Mouse (Mus musculus) B cell, adult 2 months (primary cell): ENCODE results near the gene Xaf1.

Experiments
- DNase-seq, 2 experiments: peaks; one replicate each; pipeline ENCODE4 v3.0.0; 2022

Xaf1 gene

DNA sequence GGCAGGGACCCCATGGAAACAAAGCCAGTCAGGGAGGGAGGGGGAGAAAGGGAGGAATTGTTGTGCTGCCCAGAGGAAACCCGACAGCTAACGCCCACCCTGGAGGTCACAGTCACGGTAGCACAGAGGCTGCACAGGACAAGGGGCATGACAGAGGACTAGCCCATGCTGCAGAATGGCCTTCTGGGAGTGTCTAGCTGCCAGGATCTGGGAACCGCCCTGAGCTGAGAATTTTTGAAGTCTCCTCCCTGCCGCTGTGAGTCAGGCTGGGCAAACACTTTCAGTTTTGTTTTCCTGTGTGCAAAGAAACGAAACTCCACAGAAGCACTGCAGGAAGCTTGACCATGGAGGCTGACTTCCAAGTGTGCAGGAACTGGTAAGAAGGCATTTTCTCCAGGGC, at the start of gene Xaf1:
Gene Xaf1, plus strand, starts transcription at position 296 of the 400 bp plus-strand sequence.
- DNase-seq, result peak; percentile 56 to 60

DNA sequence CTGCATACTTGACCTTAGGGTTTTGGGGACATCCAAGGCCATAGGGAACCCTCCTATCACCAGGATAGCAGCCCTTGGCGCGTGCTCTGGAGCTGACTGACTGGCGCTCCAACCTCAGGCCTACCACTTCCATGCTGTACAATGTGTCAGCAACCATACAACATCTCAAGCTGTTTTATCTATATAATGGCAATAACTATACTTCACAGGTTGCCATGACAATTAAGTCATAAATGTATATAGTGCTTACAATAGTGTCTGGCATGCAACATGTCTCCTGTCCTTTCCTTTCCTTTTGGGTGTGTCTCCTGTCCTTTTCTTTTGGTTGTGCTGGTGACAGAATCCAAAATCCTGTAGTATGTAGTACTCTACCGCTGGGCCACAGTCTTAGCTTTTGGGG, 45.8 kb upstream of the Xaf1 start:
- no peak for DNase-seq

DNA sequence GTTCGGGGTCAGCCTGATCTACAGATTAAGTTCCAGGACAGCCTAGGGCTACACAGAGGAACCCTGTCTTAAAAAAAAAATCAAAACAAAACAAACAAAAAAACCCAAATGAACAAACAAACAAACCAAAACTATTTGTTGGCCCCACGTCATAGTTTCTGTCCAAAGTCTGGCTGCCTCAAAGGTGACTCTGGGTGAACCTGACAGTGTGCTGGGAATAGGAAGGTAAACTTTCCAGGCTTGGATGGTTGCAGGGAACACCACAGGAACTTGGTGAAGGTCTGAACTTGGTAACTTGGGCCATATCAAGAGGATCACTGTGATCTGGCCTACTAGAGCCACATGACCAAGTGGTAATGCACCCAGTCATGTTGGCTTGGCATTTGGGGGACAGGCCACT, 45.0 kb upstream of the Xaf1 start:
- no peak for DNase-seq

DNA sequence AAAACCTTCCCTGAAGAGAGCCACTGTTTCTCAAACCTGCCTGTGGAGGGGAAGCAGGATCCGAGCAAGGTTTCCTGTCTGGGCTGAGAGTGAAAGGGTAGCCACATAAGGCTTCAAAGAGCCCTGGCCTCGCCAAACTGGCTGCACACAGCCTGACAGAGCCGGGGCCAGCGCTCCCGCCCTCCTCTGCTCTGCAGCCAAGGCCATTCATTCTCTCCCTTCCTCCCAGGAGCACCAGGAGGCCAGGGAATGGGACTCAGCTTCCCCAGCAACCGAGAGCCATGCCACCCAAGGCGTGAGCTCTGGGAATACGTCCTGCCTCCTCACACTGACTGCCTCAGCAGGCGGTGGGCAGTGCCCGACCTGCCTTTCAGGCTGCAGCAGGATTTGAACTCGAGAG, 35.9 kb upstream of the Xaf1 start:
- DNase-seq, result no peak

DNA sequence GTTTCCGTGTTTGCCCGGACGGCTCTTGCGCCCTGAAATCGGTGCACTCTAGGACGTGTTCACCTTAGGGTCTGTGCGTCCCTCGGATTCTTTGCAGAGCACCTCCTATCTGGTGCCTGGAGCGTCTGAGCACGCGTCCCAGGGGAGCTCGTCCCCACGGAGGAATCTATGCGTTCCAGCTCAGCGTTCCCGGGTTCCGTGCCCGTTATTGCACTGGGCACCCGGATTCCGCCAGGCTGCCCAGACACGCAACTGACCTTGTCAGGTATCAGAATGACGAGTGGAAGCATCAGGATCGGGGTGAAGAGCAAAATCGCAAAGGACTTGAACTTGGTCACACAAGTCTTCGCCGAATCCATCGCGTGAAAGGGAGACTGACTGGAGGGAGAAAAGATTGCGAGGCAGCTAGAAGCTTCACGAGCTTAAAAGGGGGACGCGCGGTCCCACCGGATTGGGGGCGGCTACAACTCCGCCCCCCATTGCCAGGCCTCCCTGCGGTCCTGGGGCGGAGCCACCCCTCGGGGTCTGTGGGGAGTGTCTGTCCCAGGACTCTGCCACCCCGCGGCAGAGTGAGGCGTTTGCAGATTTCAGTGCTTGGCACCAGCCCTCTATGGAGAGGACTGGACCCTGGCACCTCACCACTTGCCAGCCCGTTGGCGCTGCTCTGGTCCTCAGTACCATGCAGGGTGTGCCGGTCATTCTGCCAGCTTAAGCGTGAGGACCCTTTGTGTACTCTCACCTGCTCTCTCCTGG, 35.0 kb upstream of the Xaf1 start:
- DNase-seq, result peak; percentile 39

DNA sequence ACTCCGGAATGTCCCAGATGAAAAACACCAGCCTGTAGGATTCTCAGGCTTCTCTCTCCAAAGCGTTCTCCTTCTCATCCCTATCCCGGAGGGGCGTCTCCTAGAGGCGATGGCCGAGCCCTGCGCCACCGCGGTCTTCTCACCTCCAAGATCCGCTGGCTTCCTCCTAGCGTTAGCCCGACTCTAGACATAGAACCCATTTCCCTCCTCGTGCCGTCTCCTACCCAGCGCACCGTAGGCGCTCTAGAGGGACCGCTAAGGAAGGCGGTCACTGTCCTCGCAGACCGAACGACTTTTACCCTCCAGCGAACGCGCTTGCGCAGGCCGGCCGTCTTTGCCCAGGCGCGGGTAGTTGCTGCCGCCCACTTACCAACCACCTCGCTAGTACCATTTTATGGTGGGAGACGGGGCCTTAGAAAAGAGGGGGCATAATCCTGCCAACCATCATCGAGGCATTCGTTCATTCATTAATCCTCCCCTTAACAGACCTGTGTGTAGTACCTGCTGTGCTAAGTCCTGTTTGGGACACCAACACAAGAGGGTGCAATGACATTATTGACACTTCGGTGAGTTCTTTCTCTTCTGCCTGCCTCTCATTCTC, 34.4 kb upstream of the Xaf1 start, which contains the start of gene Slc13a5:
Gene Slc13a5, minus strand, starts transcription at position 263 of the 601 bp plus-strand sequence.
- DNase-seq, result peak in 1 of 2 experiments; percentile 5

DNA sequence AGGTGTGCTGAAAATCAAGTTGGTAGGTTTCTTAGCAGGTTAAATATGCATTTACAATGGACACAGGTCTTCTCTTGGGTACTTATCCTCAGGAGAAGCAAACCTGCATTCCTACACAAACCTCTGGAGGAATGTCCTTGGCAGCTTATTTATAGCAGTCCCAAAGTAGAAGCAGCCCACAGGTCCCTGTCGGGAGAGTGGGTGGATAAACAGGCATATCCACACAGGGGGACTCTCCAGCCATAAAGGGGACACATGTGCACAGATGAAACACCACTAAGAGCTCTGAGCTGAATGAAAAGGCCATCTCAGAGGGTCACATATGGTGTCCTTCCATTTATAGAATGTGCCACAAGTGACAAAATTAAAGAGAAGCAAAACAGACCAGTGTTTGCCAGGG, 29.7 kb upstream of the Xaf1 start:
- DNase-seq, result no peak

DNA sequence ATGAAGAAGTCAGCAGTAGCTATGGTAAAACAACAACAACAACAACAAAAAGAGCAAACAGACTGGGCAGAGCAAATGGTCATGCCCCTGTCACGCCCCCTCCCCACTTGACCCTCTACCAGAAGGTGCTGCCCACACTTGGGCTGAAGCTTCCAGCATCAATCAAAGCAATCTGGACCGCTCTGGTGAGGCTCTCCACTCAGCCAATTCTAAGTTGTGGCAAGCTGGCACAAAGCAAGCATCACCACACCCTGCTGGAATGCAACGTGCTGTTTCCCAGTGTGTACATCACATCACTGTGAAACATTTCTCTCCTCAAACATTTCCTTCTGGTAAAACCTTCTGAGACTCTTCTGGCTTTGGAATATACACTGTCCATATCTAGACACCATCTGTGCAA, 28.1 kb upstream of the Xaf1 start:
- DNase-seq, result no peak

DNA sequence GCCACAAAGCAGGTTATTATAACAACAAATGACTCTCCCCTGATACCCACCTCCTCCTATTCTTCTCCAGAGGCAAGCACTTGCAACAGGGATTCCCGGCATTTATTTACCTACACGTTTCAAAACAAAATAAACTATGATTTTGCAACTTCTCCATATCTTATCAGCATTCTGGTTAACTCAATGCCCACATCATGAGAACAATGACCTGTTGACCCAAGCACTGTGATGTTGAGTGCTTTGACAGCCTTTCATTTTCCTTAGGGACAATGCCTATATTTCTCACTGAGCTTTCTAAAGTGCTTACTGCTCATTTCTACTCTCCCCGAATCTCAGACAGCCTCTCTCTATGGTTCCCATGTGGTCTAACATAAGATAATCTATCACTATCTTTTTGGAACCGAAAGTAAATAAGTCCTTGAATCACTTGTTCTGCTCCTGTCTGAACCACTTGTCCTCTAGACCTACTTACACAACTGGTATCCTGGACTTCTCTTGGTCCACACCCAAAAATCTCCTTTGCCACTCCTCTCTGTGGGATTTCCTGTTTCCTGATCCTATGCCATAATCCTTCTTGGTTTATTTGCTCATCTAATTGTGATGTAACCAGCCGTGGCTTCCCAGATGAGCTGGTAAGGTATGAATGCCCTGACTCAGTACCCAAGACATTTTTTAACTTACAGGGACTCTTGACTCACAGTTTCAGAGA, 20.1 kb upstream of the Xaf1 start:
- DNase-seq, result no peak

DNA sequence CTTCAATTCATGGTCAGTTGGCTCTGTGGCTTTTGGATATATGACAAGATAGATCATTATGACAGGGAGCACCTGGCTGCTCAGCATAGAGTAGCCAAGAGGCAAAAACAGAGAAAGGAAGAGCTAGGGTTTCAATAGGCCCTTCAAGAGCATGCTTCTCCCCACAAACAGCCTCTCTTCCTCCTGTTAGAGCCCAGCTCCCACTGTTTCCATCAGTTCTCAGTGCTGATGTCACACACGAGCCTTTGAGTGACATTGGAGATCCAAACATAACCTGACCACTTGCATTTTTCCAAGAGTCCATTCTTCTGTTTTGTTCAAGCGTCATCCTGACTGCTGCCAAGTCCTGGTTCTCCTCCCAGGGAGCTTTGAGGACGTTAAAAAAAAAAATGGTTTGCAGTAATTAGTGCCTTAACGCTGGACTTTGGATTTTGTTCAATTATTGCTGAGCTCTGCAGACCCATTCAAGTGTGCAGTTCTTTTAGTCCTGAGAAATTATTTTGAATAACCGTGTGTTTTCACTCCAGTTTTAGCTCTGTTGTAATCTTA, 19.5 kb upstream of the Xaf1 start:
- DNase-seq, result no peak

DNA sequence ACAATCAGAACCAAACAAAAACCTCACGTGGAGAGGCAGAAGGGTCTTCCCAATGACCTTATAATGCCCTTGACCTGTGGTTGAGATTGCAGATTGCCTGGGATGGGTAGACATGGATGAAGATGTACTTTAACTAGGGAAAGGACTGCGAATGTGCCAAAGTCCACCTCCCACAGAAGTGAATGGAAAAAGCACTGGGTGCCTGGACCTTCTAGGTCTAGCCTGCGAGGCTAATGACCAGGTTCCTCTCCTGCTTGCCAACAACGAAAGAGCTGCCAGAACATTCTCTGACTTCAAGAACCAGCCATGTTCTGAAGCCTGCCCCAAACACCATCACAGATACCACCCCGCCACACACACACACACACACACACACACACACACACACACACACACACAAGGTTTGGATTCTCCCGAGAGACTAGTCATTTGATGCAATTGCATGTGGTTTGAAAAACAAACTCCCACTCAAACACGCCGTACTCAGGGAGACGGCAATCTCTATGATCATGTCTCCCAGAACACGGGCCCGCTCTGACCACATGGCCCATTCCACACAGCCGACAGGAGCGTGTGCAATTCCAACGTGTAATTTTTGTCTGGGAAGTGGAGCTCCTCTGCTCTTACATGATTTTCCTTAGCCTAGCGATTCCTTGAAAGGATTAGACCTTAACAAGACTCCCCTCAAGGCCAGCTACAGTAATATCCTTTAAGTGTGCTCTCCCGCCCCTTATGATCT, 17.8 kb upstream of the Xaf1 start:
- no peak for DNase-seq

DNA sequence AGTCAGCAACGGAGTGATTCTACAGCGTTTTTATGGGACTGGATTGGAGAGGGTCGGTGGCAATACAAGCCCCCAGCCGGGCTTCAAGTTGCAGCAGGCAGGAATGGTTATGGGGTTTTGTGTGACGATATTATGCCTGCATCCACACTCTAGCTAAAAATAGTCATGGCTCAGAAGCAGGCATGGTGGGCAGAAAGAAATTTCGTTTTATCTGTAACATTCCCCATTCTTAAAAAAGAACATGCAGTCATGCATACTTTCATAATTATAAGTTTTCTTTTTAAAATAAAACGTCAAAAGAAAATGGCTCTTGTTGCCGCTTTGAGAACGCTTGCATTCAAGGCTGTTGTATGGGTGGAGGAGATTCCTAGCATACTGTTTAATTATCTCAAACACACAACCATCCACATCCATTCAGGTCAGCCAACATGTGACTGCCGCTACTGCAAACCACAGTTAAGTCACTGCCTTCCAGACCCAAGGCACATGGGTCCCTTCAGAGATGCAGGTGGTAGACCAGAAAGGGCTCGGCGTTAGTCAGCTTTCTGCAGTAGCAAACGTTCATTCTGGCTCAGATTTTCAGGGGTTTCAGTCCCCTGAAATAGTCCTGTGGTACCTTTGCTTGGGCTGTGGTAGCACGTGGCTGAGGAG, 16.8 kb upstream of the Xaf1 start:
- no peak for DNase-seq

DNA sequence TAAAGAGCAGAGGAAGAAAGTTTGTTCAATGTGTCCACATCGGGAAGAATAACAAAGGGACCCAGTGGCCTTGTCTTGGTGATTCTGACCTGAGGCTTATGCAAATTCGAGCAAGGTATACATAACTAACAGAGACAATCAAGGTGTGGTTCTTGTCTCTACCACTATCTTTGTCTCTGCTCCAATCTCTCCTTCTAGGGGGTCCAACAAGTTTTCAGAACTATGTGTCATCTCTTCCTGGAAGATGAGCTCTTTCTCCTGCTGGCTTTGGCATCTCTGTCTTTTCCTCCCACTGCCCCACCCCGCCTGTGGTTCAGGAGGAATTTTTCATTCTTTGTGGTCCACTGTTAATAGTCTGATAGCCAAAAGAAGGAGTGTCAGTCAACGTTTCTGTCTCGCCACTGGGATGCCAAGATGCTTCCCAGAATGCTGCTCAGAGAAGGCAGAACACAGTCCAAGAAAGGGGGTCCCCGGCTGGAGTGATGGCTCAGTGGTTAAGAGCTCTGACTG, 15.4 kb upstream of the Xaf1 start:
- DNase-seq, result no peak

DNA sequence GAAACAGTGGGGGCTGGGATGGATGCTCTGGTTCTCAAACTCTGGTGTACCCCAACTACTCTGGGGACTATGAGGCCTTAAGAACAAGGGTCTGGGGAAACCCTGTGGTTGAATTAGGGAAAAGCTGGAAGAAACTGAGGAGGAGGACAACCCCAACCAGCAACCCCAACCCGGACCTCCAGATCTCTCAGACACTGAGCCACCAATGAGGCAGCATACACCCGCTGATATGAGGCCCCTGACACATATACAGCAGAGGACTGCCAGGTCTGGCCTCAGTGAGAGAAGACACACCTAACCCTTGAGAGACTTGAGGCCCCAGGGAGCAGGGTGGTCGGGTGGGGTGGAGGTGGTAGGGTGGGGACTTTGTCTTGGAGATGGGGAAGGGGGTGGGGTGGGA, 14.8 kb upstream of the Xaf1 start:
- no peak for DNase-seq

DNA sequence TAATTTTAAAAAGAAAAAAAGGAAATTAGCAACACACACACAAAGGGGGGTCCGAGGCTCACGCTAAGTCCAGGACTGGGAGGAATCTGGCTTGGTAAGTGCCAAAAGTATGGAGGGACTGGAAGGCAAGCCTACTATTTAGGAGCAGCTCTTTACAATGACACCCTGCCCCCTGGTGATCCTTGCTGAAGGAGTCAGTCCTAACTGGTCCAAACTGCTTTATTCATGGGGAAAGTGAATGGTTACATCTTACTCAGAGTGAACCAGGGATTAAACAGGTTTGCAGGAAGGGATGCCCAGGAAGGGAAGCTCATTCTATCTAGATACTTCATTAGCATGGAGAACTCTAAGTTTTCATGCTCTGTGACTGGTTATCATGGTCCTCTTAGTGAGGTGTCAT, 14.3 kb upstream of the Xaf1 start:
- no peak for DNase-seq

DNA sequence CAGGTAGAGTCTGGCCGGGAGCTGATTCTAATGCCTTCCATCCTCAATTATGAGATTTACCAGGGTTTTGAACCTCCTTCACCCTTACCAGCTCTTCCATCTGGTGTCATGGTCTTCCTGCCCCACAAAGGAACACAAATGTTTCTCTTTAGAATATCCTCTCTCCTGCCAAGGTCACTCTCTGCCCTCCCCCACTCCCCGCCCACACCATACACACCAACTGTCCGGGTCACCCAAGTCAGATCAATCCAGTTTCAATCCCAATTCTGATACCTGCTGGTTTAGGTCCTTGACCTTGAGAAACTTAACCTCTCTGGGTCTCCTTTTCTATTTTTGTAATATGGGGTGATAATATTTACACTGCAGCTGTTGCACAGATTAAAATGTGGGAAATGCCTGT, 13.9 kb upstream of the Xaf1 start:
- no peak for DNase-seq

DNA sequence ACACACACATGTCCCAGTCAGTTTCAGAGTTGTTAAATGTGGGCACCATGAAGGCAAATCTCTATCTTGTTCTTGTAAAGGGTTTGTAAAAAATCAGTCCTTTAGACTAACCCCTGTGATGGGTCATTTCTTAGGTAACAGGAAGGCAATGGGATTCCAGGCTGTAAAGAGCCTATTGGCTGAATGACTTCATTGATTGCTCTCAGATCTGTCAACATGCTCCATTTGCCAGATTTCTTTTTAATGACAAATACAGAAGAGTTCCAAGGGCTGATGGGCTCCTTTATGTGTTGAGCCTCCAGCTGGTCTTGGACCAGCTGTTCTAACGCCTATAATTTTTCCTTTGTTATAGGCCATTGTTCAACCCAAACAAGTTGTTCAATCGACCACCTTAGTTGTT, 8.3 kb upstream of the Xaf1 start:
- DNase-seq, result no peak

DNA sequence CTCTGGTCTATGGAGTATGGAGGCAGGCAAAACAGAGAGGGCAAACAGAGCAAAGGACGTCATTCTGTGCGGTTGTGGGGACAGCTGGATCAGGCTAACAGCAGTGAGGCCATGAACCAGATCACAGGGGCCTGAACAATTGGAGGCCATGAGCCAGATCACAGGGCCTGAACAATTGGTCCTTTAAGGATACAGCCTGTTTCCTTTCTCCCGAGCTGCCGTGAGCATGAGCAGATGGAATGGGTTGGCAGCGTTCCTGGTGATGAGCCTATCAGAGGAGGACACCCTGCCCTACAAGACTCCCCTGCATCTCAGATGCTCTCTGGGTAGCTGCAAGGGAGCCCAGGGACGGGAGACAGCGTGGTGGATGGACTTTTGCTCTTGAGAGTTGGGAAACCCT, 801 bp downstream of the Xaf1 start:
- no peak for DNase-seq

DNA sequence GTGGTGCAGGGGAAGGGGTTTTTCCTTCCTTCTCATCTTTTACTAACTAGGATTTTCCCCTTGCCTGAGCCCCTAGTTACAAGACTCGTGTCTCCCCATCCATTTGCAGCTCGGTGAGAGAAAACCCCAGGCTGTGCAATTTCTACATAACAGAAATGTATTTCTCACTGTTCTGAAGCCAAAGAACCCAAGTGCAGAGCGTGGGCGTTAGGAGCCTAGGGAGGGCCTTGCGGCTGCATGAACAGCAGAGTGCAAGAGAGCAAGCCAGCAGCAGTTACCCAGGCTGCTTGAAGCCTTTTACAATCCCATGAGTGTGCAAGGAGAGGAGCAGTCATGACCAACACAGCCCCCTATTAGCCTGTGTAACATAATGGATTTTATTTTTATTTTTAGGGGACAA, 6.0 kb downstream of the Xaf1 start:
- no peak for DNase-seq

DNA sequence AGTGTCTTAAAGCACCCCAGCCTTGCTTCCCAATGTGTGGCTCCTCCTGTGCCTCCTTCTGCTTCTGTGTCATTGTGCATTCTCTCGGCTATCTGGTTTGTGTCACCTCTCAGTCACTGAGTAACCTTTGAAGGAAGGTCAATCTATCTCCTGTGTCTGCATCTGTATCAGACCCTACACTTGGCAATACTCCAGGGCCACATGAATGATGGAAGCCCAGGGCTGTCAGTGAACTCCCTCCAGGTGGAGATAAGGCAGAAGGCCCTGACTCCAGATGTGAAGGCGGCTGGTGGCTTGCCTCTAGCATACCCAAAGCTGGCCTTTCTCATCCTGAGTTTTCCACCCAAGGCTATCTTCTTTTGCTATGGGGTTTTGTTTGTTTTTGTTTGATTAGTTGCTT, 7.6 kb downstream of the Xaf1 start:
- DNase-seq, result no peak

DNA sequence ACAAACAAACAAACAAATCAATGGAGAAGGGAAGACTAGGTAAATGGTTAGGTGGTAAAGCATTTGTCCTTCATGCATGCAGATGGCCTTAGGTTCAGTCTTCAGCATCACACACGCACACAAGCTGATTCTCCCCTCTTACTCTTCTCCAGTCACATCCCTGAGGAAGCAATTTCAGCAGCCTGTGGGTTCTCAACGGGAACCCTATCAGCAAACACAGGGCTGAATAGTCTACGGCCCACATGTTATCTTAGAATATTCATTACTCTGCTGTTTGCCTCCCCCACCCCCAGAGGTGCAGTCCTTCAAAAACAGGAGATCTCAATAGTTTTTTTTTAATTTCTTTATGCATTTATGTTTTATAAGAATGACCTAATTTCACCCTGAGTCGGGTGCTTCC, 9.1 kb downstream of the Xaf1 start:
- no peak for DNase-seq

DNA sequence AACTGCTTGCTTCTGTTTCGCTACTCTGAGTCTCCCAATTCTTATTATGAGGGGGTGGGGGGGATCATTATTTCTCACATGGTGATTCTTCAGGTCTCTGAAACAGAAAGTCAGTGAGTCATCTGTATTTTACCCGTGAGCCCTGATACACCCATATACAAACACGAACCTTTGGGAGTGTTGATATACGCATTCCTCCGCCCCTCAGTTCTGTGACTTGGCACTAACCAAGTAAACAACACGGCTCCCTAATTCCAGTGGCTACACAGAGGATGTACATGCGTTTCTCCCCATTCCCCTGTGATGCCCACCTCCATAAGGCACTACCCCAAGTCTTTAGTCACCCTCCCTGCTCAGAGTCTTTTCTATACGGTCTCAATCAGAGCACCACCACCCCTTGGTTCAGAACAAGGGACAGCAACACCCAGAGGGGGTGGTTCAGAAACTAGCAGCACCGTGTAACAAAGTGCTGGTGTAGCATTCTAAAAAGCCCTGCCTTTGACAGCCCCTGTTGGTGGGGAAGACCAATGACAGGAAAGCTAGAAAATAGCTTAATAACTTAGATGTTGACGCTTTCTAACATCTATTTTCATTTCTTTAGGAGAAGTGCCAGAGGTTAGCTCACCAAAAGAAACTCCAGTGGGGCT, 10.0 kb downstream of the Xaf1 start:
- DNase-seq, result no peak
